Mouse (Mus musculus): Measurements from ENCODE around the gene BC049715.

- TF ChIP-seq CTCF (IDR thresholded peaks at IDR 0.05; ENCODE audit: low read depth) (no peak), EP300 (IDR thresholded peaks at IDR 0.05; ENCODE audit: low read depth) (no peak)
These were observed 38.7 kb downstream of the BC049715 start for GRCm38 (mm10) chr6:136866150-136866549.
